Mouse (Mus musculus): ENCODE measurements at regions not wholly inside any gene's neighbourhood (a gene's known extent, or its start where the extent isn't known, plus 50 kb on each side); places are given as distances from the start of the nearest gene placed in this dataset.
A peak's percentile ranks its signal among the peaks of the same experiment; 100 is the strongest.

- no peak overlapping the region for H3K27ac ChIP-seq (replicated peaks)
- H3K4me3 ChIP-seq = no peak overlapping the region
- H3K36me3 ChIP-seq (replicated peaks) = no peaks in the 10 kb centered on the region
- 80% methylated on average over 10 of the region's 10 CpGs for WGBS
- no peak for DNase-seq (ENCODE audit: low spot score)
- H3K4me1 ChIP-seq = 0 out of 2 replicates have a peak, but pooled peaks cover 4% of the 10 kb centered on the region
- H3K9me3 ChIP-seq = no peaks in the 10 kb centered on the region
- H3K27me3 ChIP-seq (replicated peaks; ENCODE audit: low read depth, poor library complexity, severe bottlenecking) = no peaks in the 10 kb centered on the region
Observed at GRCm38 (mm10) chr12:107362120-107362519, 126.3 kb upstream of the 3110018I06Rik start.

DNA sequence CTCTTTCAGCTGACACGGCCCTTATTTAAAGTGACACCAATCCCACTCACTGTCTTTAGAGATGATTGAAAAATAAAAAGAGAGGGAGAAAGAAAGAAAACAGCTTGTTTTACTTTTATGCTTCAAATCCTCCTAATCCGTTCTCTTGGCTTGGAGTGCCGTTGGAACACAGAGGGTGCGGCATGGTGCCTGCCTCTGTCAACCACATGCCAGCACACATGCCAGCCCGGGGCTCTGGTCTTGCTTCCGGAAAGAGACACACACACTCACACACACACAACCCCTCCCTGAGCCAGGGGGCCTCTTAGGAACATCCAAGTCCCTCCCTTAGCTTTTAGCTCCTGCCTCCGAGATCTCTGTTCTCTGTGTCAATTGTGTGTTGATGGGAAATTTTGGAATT is 116.2 kb upstream of the 3110018I06Rik start:
- Histone ChIP-seq H3K27me3 (replicated peaks; ENCODE audit: low read depth, poor library complexity, severe bottlenecking) (peaks cover 5% of the 10 kb centered on the region), H3K4me3 (no peak overlapping the region)
- WGBS = 86% methylated on average over 7 of the region's 7 CpGs

GRCm38 (mm10) chr12:107392050-107392795 is 96.2 kb upstream of the 3110018I06Rik start:
- no peak overlapping the region for H3K4me3 ChIP-seq
- no peaks in the 10 kb centered on the region for H3K27me3 ChIP-seq (replicated peaks; ENCODE audit: low read depth, poor library complexity, severe bottlenecking)
- H3K36me3 ChIP-seq (replicated peaks) = no peaks in the 10 kb centered on the region
- peak; percentile 10 for DNase-seq (ENCODE audit: low spot score)
- peaks cover 15% of the 10 kb centered on the region for H3K4me1 ChIP-seq
- WGBS = 62% methylated on average over 14 of the region's 14 CpGs
- H3K9me3 ChIP-seq = no peaks in the 10 kb centered on the region
- no peak overlapping the region for H3K27ac ChIP-seq (replicated peaks)

More for the DNA sequence above, 116.2 kb upstream of the 3110018I06Rik start:
- DNase-seq (ENCODE audit: low spot score) = no peak
- Histone ChIP-seq H3K9me3 (no peaks in the 10 kb centered on the region), H3K27ac (replicated peaks) (no peak overlapping the region), H3K4me1 (peaks cover 10% of the 10 kb centered on the region), H3K36me3 (replicated peaks) (no peaks in the 10 kb centered on the region)

DNA sequence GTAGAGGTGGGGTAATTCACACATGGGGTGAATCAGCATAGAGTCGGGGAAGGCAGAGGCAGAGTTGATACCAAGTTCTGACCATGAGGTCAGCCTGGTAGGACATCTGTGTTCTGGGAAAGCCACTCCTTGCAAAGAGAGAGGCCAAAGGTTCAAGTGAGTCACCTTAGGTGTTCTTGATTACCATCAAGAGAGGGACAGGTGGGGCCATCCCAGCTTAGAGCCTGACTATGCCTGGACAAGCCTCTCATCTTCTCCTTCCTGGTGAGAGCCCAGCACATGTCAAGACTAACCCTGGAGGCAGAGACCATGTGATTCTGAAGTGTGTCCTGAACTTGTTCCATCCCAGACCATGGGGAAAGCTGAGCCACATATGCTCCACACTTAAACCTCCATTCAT is 94.0 kb upstream of the 3110018I06Rik start:
- WGBS = 76% methylated on average over 1 of the region's 1 CpGs
- no peaks in the 10 kb centered on the region for H3K27me3 ChIP-seq (replicated peaks; ENCODE audit: low read depth, poor library complexity, severe bottlenecking)
- H3K4me3 ChIP-seq = no peak overlapping the region
- H3K9me3 ChIP-seq = no peaks in the 10 kb centered on the region
- DNase-seq (ENCODE audit: low spot score) = no peak
- H3K4me1 ChIP-seq = peaks cover 15% of the 10 kb centered on the region
- H3K36me3 ChIP-seq (replicated peaks) = no peaks in the 10 kb centered on the region
- no peak overlapping the region for H3K27ac ChIP-seq (replicated peaks)

GRCm38 (mm10) chr12:107404821-107405220 is 83.6 kb upstream of the 3110018I06Rik start:
- no peaks in the 10 kb centered on the region for H3K9me3 ChIP-seq
- no peak overlapping the region for H3K27ac ChIP-seq (replicated peaks)
- DNase-seq (ENCODE audit: low spot score) = no peak
- H3K36me3 ChIP-seq (replicated peaks) = no peaks in the 10 kb centered on the region
- H3K4me3 ChIP-seq = no peak overlapping the region
- no peaks in the 10 kb centered on the region for H3K27me3 ChIP-seq (replicated peaks; ENCODE audit: low read depth, poor library complexity, severe bottlenecking)
- H3K4me1 ChIP-seq = peaks cover 16% of the 10 kb centered on the region
- 87% methylated on average over 10 of the region's 10 CpGs for WGBS

GRCm38 (mm10) chr12:107423923-107424322 is 64.5 kb upstream of the 3110018I06Rik start:
- 91% methylated on average over 7 of the region's 7 CpGs for WGBS

DNA sequence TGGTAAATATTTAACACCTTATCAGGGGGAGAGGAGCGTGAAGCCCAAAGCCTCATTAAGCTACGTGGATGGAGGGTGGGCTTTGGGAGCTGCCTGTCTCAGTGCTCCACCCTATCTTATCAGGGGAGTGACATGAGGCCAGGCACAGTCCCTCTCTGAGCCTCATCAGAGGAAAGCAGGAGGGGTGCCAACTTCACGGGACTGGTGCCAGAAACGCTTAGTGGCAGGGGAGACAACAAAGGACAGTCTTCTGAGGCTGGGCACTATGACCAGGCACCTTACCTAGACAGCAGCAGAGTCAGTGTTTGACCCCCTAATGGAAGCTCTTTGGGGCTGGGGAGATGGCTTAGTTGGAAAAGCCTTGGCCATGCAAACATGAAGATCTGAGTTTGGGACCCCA is 49.9 kb upstream of the 3110018I06Rik start:
- Histone ChIP-seq H3K9me3 (no peaks in the 10 kb centered on the region), H3K27me3 (replicated peaks; ENCODE audit: low read depth, poor library complexity, severe bottlenecking) (no peaks in the 10 kb centered on the region), H3K4me1 (no peaks in the 10 kb centered on the region), H3K27ac (replicated peaks) (no peak overlapping the region), H3K36me3 (replicated peaks) (no peaks in the 10 kb centered on the region), H3K4me3 (no peak overlapping the region)
- no peak for DNase-seq (ENCODE audit: low spot score)
- 80% methylated on average over 4 of the region's 4 CpGs for WGBS

More at GRCm38 (mm10) chr12:107423923-107424322, 64.5 kb upstream of the 3110018I06Rik start:
- Histone ChIP-seq H3K27me3 (replicated peaks; ENCODE audit: low read depth, poor library complexity, severe bottlenecking) (no peaks in the 10 kb centered on the region), H3K4me3 (no peak overlapping the region), H3K27ac (replicated peaks) (no peak overlapping the region), H3K4me1 (no peaks in the 10 kb centered on the region), H3K9me3 (no peaks in the 10 kb centered on the region), H3K36me3 (replicated peaks) (no peaks in the 10 kb centered on the region)
- no peak for DNase-seq (ENCODE audit: low spot score)

Measured in embryonic facial prominence, embryonic 10.5 days (tissue).